In the genomic region with DNA sequence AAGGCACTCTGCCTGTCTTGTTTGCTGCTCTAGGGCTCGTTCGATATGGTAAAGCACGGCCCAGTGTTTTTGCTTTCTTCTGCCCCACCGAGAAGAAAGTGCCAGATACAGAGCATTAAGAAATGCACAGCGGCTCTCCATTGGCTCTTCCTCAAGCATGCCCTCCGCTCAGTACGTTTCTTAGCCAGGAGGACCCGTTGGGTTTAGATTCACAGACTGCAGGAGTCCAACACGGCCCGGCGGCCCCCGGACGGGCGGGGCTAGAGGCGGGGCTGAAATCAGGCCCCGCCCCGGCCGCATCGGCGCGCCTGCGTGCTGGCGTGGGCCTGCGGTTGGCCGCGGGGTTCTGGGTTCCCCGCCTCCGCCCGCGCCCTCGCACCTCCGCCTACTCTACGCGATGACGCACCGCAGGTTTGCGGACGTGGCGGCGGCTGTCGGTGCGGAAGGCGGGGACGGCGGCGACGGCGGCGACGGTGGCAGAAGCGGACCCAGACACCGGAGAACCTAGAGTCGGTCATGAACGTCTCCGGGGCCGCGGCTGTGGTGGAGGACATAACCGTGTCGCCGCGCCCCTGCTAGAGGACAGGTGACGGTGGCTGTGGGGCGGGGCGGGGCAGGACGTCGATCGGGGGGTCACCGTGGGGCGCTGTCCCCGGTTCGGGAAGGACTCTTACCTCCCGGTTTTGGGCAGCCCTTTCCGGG, we compare ENCODE assay signal across 8 mouse cellular contexts. TPM values are rescaled to one million over a fixed set of nuclear protein-coding genes. Genes with fewer than 3 reads are reported as not detected.
A peak's percentile ranks its signal among the peaks of the same experiment; 100 is the strongest.
DNase-seq lines count a peak whose midpoint lies in the region; ATAC-seq and TF ChIP-seq lines count a peak whose summit lies in the region.

Gene Lysmd3, plus strand, starts transcription at position 313 of the 702 bp plus-strand sequence.

- H3K4me2 ChIP-seq in heart, embryonic 15.5 days, result peak within 1 kb of the TSS; percentile 74
- H3K4me2 ChIP-seq in liver, embryonic 14.5 days (ENCODE audit: low read depth), result peak within 1 kb of the TSS; percentile 94
- H3K4me2 ChIP-seq in neural tube, embryonic 11.5 days (ENCODE audit: low read depth), result peak within 1 kb of the TSS; percentile 61
- H3K4me2 ChIP-seq in stomach, postnatal 0 days (replicated peaks; ENCODE audit: low read depth), result peak within 1 kb of the TSS; percentile 58

- H3K27me3 ChIP-seq in forebrain, embryonic 10.5 days (ENCODE audit: poor library complexity, severe bottlenecking), result no peaks in the 10 kb centered on the region
- H3K27me3 ChIP-seq in heart, embryonic 15.5 days, result no peaks in the 10 kb centered on the region
- H3K27me3 ChIP-seq in liver, embryonic 14.5 days (ENCODE audit: control insufficient read depth, insufficient read depth, low read length), result no peaks in the 10 kb centered on the region
- no peaks in the 10 kb centered on the region for H3K27me3 ChIP-seq in neural tube, embryonic 11.5 days (ENCODE audit: control insufficient read depth, insufficient read depth, low read length)
- H3K27me3 ChIP-seq in stomach, postnatal 0 days (ENCODE audit: control insufficient read depth, insufficient read depth, low read length), result no peaks in the 10 kb centered on the region

- peak within 1 kb of the TSS; percentile 71 for H3K4me3 ChIP-seq in forebrain, embryonic 10.5 days
- peak within 1 kb of the TSS; percentile 73 for H3K4me3 ChIP-seq in heart, embryonic 15.5 days
- H3K4me3 ChIP-seq in liver, embryonic 14.5 days (ENCODE audit: insufficient read depth in 1 of 2, low read depth in 2 of 2, low read length in 2 of 2), result peak within 1 kb of the TSS; percentile 86 to 96
- H3K4me3 ChIP-seq in neural tube, embryonic 11.5 days (ENCODE audit: low read depth, low read length), result peak within 1 kb of the TSS; percentile 80
- H3K4me3 ChIP-seq in stomach, postnatal 0 days (ENCODE audit: low read depth, low read length), result peak within 1 kb of the TSS; percentile 91

- H3K4me1 ChIP-seq in forebrain, embryonic 10.5 days, result peaks cover 27% of the 10 kb centered on the region
- peaks cover 11% of the 10 kb centered on the region for H3K4me1 ChIP-seq in heart, embryonic 15.5 days (replicated peaks)
- peaks cover 17 to 30% of the 10 kb centered on the region in 2 experiments for H3K4me1 ChIP-seq in liver, embryonic 14.5 days (replicated peaks; ENCODE audit: control insufficient read depth in 2 of 2, insufficient read depth in 2 of 2, low read length in 1 of 2)
- no peaks in the 10 kb centered on the region; the same call in 1 of the 2 replicates for H3K4me1 ChIP-seq in neural tube, embryonic 11.5 days (ENCODE audit: control insufficient read depth, insufficient read depth, low read length)
- H3K4me1 ChIP-seq in stomach, postnatal 0 days (replicated peaks; ENCODE audit: control insufficient read depth, insufficient read depth), result no peaks in the 10 kb centered on the region

- TF ChIP-seq CTCF in liver, embryonic 14.5 days (IDR thresholded peaks at IDR 0.05; ENCODE audit: low read depth), result 0 out of 2 replicates have a peak, but pooled peaks have one; percentile 15
- TF ChIP-seq CTCF in stomach, postnatal 0 days (IDR thresholded peaks at IDR 0.05; ENCODE audit: low read depth), result no peak; the same call in 1 of the 2 replicates

- peak; percentile 85 for DNase-seq in c-Kit-negative CD71-positive TER-119-positive erythroid progenitor cells, embryonic 14.5 days (ENCODE audit: low read depth, low spot score)
- DNase-seq in forebrain, embryonic 10.5 days (ENCODE audit: extremely low spot score, low spot score), result peak; percentile 89
- peak; percentile 93 to 96 for DNase-seq in kidney, postnatal 25 days
- DNase-seq in liver, embryonic 14.5 days (ENCODE audit: low read depth in 3 of 3, low spot score in 3 of 3), result peak; percentile 81 to 83 (median 83)
- peak; percentile 98 for DNase-seq in neural tube, embryonic 11.5 days (ENCODE audit: low spot score)
- peak; percentile 96 for DNase-seq in stomach, postnatal 0 days (ENCODE audit: low spot score)

- peak; percentile 86 for ATAC-seq in CD4-positive, CD25-positive, alpha-beta regulatory T cell, adult 4 months
- ATAC-seq in heart, embryonic 15.5 days (replicated peaks; ENCODE audit: insufficient number of reproducible peaks, insufficient read depth, low FRiP score, low read depth), result peak; percentile 100
- ATAC-seq in liver, embryonic 14.5 days (ENCODE audit: insufficient read depth), result peak; percentile 98
- peak; percentile 97 for ATAC-seq in neural tube, embryonic 11.5 days (ENCODE audit: insufficient read depth, low FRiP score, low TSS enrichment)
- peak; percentile 100 for ATAC-seq in stomach, postnatal 0 days (ENCODE audit: low FRiP score, low TSS enrichment)

- under 1% methylated on average over 73 of the region's 73 CpGs for WGBS in forebrain, embryonic 10.5 days
- WGBS in heart, embryonic 15.5 days, result under 1% methylated on average over 71 of the region's 73 CpGs
- under 1% methylated on average over 73 of the region's 73 CpGs for WGBS in liver, embryonic 14.5 days (ENCODE audit: insufficient replicate concordance)
- under 1% methylated on average over 70 of the region's 73 CpGs for WGBS in neural tube, embryonic 11.5 days
- under 1% methylated on average over 62 of the region's 73 CpGs for WGBS in stomach, postnatal 0 days

- H3K27ac ChIP-seq in forebrain, embryonic 10.5 days, result peak within 1 kb of the TSS; percentile 92
- H3K27ac ChIP-seq in heart, embryonic 15.5 days, result peak within 1 kb of the TSS; percentile 88
- H3K27ac ChIP-seq in liver, embryonic 14.5 days, result peak within 1 kb of the TSS; percentile 94
- H3K27ac ChIP-seq in neural tube, embryonic 11.5 days (ENCODE audit: low read depth, low read length), result peak within 1 kb of the TSS; percentile 90
- peak within 1 kb of the TSS; percentile 93 for H3K27ac ChIP-seq in stomach, postnatal 0 days (replicated peaks)

- H3K9me3 ChIP-seq in forebrain, embryonic 10.5 days, result peaks cover 4% of the 10 kb centered on the region; the same call in 1 of the 2 replicates
- H3K9me3 ChIP-seq in heart, embryonic 15.5 days (replicated peaks), result no peaks in the 10 kb centered on the region
- H3K9me3 ChIP-seq in liver, embryonic 14.5 days (ENCODE audit: control insufficient read depth, low read length), result no peaks in the 10 kb centered on the region
- H3K9me3 ChIP-seq in neural tube, embryonic 11.5 days (ENCODE audit: control insufficient read depth, low read length), result no peaks in the 10 kb centered on the region
- H3K9me3 ChIP-seq in stomach, postnatal 0 days (ENCODE audit: control insufficient read depth, low read length), result no peaks in the 10 kb centered on the region

- TF ChIP-seq EP300 in liver, embryonic 14.5 days (IDR thresholded peaks at IDR 0.05; ENCODE audit: low read depth), result no peak
- TF ChIP-seq EP300 in stomach, postnatal 0 days (optimal IDR thresholded peaks at IDR 0.05), result no peak

- H3K9ac ChIP-seq in heart, embryonic 15.5 days, result peak within 1 kb of the TSS; percentile 72
- peak within 1 kb of the TSS; percentile 97 for H3K9ac ChIP-seq in liver, embryonic 14.5 days (replicated peaks)
- peak within 1 kb of the TSS; percentile 87 for H3K9ac ChIP-seq in neural tube, embryonic 11.5 days (ENCODE audit: low read length)
- H3K9ac ChIP-seq in stomach, postnatal 0 days (ENCODE audit: low read length), result peak within 1 kb of the TSS; percentile 84

- H3K36me3 ChIP-seq in forebrain, embryonic 10.5 days (replicated peaks), result peaks cover 12% of the 10 kb centered on the region; the same call in 1 of the 2 replicates
- no peaks in the 10 kb centered on the region for H3K36me3 ChIP-seq in heart, embryonic 15.5 days
- no peaks in the 10 kb centered on the region; the same call in 1 of the 2 replicates for H3K36me3 ChIP-seq in liver, embryonic 14.5 days (replicated peaks; ENCODE audit: control insufficient read depth, insufficient read depth, low read depth)
- H3K36me3 ChIP-seq in neural tube, embryonic 11.5 days (ENCODE audit: control insufficient read depth, insufficient read depth, low read length), result no peaks in the 10 kb centered on the region
- H3K36me3 ChIP-seq in stomach, postnatal 0 days (ENCODE audit: control insufficient read depth, insufficient read depth, low read length), result no peaks in the 10 kb centered on the region

RNA-seq across cellular contexts. Expression of gene Lysmd3, which starts in this region (rescaled TPM):
- 10 to 100 TPM; 17.1 to 23.7 TPM for polyA plus RNA-seq in CD4-positive, CD25-positive, alpha-beta regulatory T cell, adult 4 months (2017; shearing (Covaris generic))
- 20.3 and 24.7 TPM in 2 replicates for polyA plus RNA-seq in forebrain, embryonic 10.5 days (2016; fragmentation: Nextera tagmentation; extraction: Ambion mirVana)
- 19.0 and 19.8 TPM in 2 replicates for polyA plus RNA-seq in heart, embryonic 15.5 days (2015; fragmentation: Nextera tagmentation; extraction: Ambion mirVana)
- polyA plus RNA-seq in liver, embryonic 14.5 days (2012; rRNA removed), result 4.3 and 6.4 TPM in 2 replicates
- 19.0 and 21.5 TPM in 2 replicates for polyA plus RNA-seq in liver, embryonic 14.5 days (2014; fragmentation: Nextera tagmentation; extraction: Ambion mirVana)
- 35.4 and 39.5 TPM in 2 replicates for polyA plus RNA-seq in neural tube, embryonic 11.5 days (2014; fragmentation: Nextera tagmentation; extraction: Ambion mirVana)
- 14.2 and 16.2 TPM in 2 replicates for polyA plus RNA-seq in stomach, postnatal 0 days (2015; fragmentation: Nextera tagmentation; extraction: Ambion mirVana)

Comparison
In these comparisons a context has a peak if more than half of its experiments do, and no peak if none do; other contexts are left out.
1. Peak in every context shown above with its lines: DNase-seq, ATAC-seq, H3K4me3 ChIP-seq and H3K27ac ChIP-seq.